15 mouse cellular contexts compared by ENCODE assay signal in the genomic region with DNA sequence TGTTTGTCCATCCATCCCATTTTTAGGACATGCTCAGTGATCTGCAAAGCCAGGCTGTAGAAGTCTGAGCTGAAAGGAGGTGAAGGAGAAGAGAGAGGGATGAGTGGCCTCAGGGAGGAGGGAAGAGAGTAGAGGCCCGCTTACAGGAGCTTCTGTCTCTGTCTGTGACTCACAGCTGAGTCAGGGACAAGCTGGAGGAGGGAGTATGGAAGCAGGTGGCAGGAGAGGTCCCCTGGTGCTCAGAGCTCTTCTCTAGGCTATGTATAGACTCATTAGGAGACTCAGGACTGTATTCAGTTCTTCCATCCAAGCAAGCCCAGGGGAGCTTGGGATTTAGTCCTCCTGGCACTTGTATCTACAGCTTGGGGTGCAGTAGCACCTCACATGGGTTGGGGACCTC. TPM values are rescaled to one million over a fixed set of nuclear protein-coding genes. Genes with fewer than 3 reads are reported as not detected.
DNase-seq lines count a peak whose midpoint lies in the region; TF ChIP-seq lines count a peak whose summit lies in the region.
"Had no signal": no experiment of that assay in that cellular context is flagged by ENCODE, and none has a peak within 500 bp of the region (broad histone marks: within the 10 kb centered on the region; RNA-seq: fewer than 3 reads in every experiment).

No protein-coding gene starts in this region.

- TF ChIP-seq EP300 in heart, adult 2 months (IDR thresholded peaks at IDR 0.05; ENCODE audit: insufficient read depth, low read depth, low read length): no peak

- intact Hi-C loops in left cerebral cortex, postnatal 10 days (cut with DNase I): no loop called here
- intact Hi-C loops in heart, adult 2 months (cut with DNase I): no loop called here

- H3ac ChIP-seq in C2C12 (ENCODE audit: control insufficient read depth, insufficient read length, low read depth): no peak overlapping the region

- no peak for TF ChIP-seq CTCF in C2C12 (IDR thresholded peaks at IDR 0.05; ENCODE audit: control insufficient read depth, insufficient read depth, insufficient read length)
- no peak for TF ChIP-seq CTCF in heart, adult 2 months (IDR thresholded peaks at IDR 0.05)

- no peaks in the 10 kb centered on the region for H3K79me3 ChIP-seq in C2C12 (ENCODE audit: low read depth)

- no peak for TF ChIP-seq POLR2A in heart, adult 2 months (IDR thresholded peaks at IDR 0.05; ENCODE audit: insufficient read depth, low read depth, low read length)

- H3K79me2 ChIP-seq in C2C12 (ENCODE audit: control insufficient read depth, insufficient read depth): no peaks in the 10 kb centered on the region
- no peaks in the 10 kb centered on the region for H3K79me2 ChIP-seq in heart, adult 2 months (replicated peaks; ENCODE audit: control insufficient read depth, insufficient read depth, low read length)

- H3K4me3 ChIP-seq in C2C12 (ENCODE audit: insufficient read depth, poor library complexity, severe bottlenecking): no peak overlapping the region
- H3K4me3 ChIP-seq in heart, adult 2 months: no peak overlapping the region
- H3K4me3 ChIP-seq: midbrain, embryonic 15.5 days had no signal

- H3K27ac ChIP-seq in heart, adult 2 months: no peak overlapping the region
- H3K27ac ChIP-seq: midbrain, embryonic 15.5 days had no signal

- no peak overlapping the region for H3K9ac ChIP-seq in heart, adult 2 months (ENCODE audit: low read depth, low read length)
- H3K9ac ChIP-seq: lung, embryonic 14.5 days; midbrain, embryonic 15.5 days had no signal

- WGBS in heart, adult 2 months: 36% methylated on average over 1 of the region's 1 CpGs

- no peaks in the 10 kb centered on the region for H3K4me1 ChIP-seq in heart, adult 2 months (ENCODE audit: control insufficient read depth, insufficient read depth, low read length)

- H3K36me3 ChIP-seq in C2C12 (ENCODE audit: control insufficient read depth, insufficient read depth): no peaks in the 10 kb centered on the region
- no peaks in the 10 kb centered on the region for H3K36me3 ChIP-seq in heart, adult 2 months (ENCODE audit: control insufficient read depth, insufficient read depth, low read length)
- H3K36me3 ChIP-seq: midbrain, embryonic 15.5 days had no signal

- DNase-seq in cerebellum, adult 11-12 months: peak; percentile 11
- no peak for DNase-seq in cerebellum, adult 11 months
- DNase-seq in left cerebral cortex, adult 18-20 months (ENCODE audit: low spot score in 2 of 2): peak; percentile 61 to 73
- no peak for DNase-seq in left cerebral cortex, postnatal 10 days (ENCODE audit: extremely low spot score in 1 of 2, low spot score in 2 of 2)
- DNase-seq in cerebellum, adult 9-11 months: peak; percentile 17
- no peak for DNase-seq in lung, postnatal 14 days
- DNase-seq in heart, adult 2 months: no peak
- DNase-seq: gastrocnemius, postnatal 25 days; kidney, adult 2 months; kidney, postnatal 4 days; lung, embryonic 14.5 days had no signal

- no peaks in the 10 kb centered on the region for H3K27me3 ChIP-seq in C2C12 (ENCODE audit: control insufficient read depth, insufficient read depth, insufficient read length)
- peaks cover 3% of the 10 kb centered on the region; the same call in 1 of the 2 replicates for H3K27me3 ChIP-seq in heart, adult 2 months (ENCODE audit: control insufficient read depth, insufficient read depth, low read length)
- H3K27me3 ChIP-seq: midbrain, embryonic 15.5 days had no signal

TF ChIP-seq in C2C12, 6 proteins besides CTCF, POLR2A, EP300 and RAD21:
- TF ChIP-seq FOSL1 (IDR thresholded peaks at IDR 0.05; ENCODE audit: insufficient read depth, low read length, poor library complexity, severe bottlenecking): peak; percentile 32
- TF ChIP-seq USF1 (IDR thresholded peaks at IDR 0.05; ENCODE audit: low read depth): no peak
- TF ChIP-seq MYOD1 (IDR thresholded peaks at IDR 0.05; ENCODE audit: control insufficient read depth, insufficient read length, low read depth): peak; percentile 67

RNA-seq across cellular contexts. Expression of a gene that starts 59.7 kb away (rescaled TPM):
- 100 to 1,000 TPM; 105 to 108 TPM for total RNA-seq in left cerebral cortex, adult 18-20 months (2021)
- total RNA-seq in left cerebral cortex, postnatal 10 days (2021): 100 to 1,000 TPM; 147 to 154 TPM
- 8.8 TPM for polyA plus RNA-seq in C2C12 (2012; fragmentation: generic; extraction: Trizol)
- 1 to 10 TPM; 2.4 to 2.9 TPM for total RNA-seq in heart, adult 2 months (2021)
- polyA plus RNA-seq in heart, adult 2 months (2012; rRNA removed): 0.25 and 1.00 TPM in 2 replicates
- total RNA-seq: hematopoietic stem cell, adult 5-6 weeks; megakaryocyte progenitor cell, adult 5-6 weeks had no signal

Comparison
In these comparisons a context has a peak if more than half of its experiments do, and no peak if none do; other contexts are left out.
1. DNase-seq: peak in cerebellum, adult 11-12 months (single experiment), left cerebral cortex, adult 18-20 months (2 of 2) and cerebellum, adult 9-11 months (single experiment); none in cerebellum, adult 11 months (single experiment), left cerebral cortex, postnatal 10 days (0 of 2), lung, postnatal 14 days (single experiment) and heart, adult 2 months (0 of 2).
2. RNA of a gene that starts 59.7 kb away (total RNA-seq): 147 to 154 TPM in left cerebral cortex, postnatal 10 days and 105 to 108 TPM in left cerebral cortex, adult 18-20 months; 2.4 to 2.9 TPM in heart, adult 2 months; every median in the first group is over 10 times any median in the second.